Comparison of ENCODE assay signal across 8 mouse cellular contexts in the genomic region with DNA sequence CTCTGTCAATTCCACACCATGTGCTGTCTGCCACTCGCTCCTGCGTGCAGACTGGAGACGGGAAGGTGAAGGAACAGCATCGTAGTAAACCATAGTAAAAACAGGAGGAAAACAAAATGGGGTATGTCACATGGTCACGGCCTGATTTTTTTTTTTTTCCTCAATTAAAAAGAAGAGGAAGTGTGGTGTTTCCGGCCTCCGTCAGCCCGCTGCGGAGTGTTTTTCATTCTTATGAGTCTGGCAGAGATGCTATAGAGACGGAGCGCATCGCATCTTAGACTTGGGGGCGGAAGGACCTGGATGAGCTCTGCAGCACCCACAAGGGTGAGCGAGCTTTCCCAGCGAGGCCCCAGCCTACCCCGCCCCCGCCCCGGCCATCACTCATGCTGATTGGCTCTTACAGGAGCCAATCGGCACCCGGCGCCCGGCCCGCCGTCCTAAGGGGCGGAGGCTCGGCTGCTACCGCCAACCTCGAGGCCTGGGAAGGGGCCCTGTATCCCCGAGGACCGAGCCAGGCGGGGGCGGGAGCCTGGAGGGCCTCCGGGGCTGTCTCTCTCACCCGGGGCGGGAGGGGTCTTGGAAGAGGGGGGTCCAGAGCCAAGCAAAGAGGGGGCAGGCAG. TPM values are rescaled to one million over a fixed set of nuclear protein-coding genes. Genes with fewer than 3 reads are reported as not detected.
DNase-seq lines count a peak whose midpoint lies in the region; ATAC-seq lines count a peak whose summit lies in the region.

No protein-coding gene starts in this region.

- peak overlapping the region; percentile 51 for H3K4me3 ChIP-seq in intestine, embryonic 15.5 days (replicated peaks)
- peak overlapping the region; percentile 81 for H3K4me3 ChIP-seq in midbrain, embryonic 10.5 days

- intact Hi-C loops in left cerebral cortex, postnatal 36 days (cut with DNase I): loop anchor here (1.0 kb wide), 1 partner anchor 8 kb away; a partner anchor contains a TSS

- H3K4me1 ChIP-seq in intestine, embryonic 15.5 days (replicated peaks): peaks cover 15% of the 10 kb centered on the region; the same call in 1 of the 2 replicates
- peaks cover 59% of the 10 kb centered on the region for H3K4me1 ChIP-seq in midbrain, embryonic 10.5 days

- H3K9me3 ChIP-seq in intestine, embryonic 15.5 days: no peaks in the 10 kb centered on the region
- H3K9me3 ChIP-seq in midbrain, embryonic 10.5 days (replicated peaks): peaks cover 7% of the 10 kb centered on the region; the same call in 1 of the 2 replicates

- DNase-seq in adrenal gland, adult 8-10 months: peak; percentile 86
- peak; percentile 95 for DNase-seq in embryo, embryonic 11 days
- DNase-seq in gastrocnemius, postnatal 25 days: peak; percentile 93
- DNase-seq in left cerebral cortex, postnatal 36 days (ENCODE audit: low spot score in 2 of 2): peak; percentile 86 to 91
- DNase-seq in midbrain, embryonic 10.5 days (ENCODE audit: low spot score): peak; percentile 94
- DNase-seq in right cerebral cortex, postnatal 36 days (ENCODE audit: low spot score in 2 of 2): peak; percentile 81 to 83
- DNase-seq in urinary bladder, postnatal 4 days (ENCODE audit: low spot score in 2 of 2): peak; percentile 88 to 90

- ATAC-seq in intestine, embryonic 15.5 days: peak; percentile 99

- H3K4me2 ChIP-seq in intestine, embryonic 15.5 days (replicated peaks): peak overlapping the region; percentile 86

- WGBS in intestine, embryonic 15.5 days: under 1% methylated on average over 35 of the region's 35 CpGs
- WGBS in midbrain, embryonic 10.5 days: 3% methylated on average over 35 of the region's 35 CpGs

- no peaks in the 10 kb centered on the region for H3K27me3 ChIP-seq in intestine, embryonic 15.5 days (replicated peaks)
- H3K27me3 ChIP-seq in midbrain, embryonic 10.5 days (ENCODE audit: low read depth, poor library complexity, severe bottlenecking): peaks cover 8% of the 10 kb centered on the region

- peak overlapping the region; percentile 92 for H3K27ac ChIP-seq in intestine, embryonic 15.5 days
- H3K27ac ChIP-seq in midbrain, embryonic 10.5 days (replicated peaks): peak overlapping the region; percentile 96

- H3K9ac ChIP-seq in intestine, embryonic 15.5 days: peak overlapping the region; percentile 66

- no peaks in the 10 kb centered on the region for H3K36me3 ChIP-seq in intestine, embryonic 15.5 days
- H3K36me3 ChIP-seq in midbrain, embryonic 10.5 days: peaks cover 25% of the 10 kb centered on the region

RNA-seq across cellular contexts. Expression of a gene that starts 8.1 kb away (rescaled TPM):
- 10 to 100 TPM in 3 of 4 experiments, 1 to 10 TPM in 1; 7.9 to 17.1 (median 13.2) TPM for total RNA-seq in adrenal gland, adult 8-10 months (2022)
- total RNA-seq in gastrocnemius, postnatal 25 days (2021): 10 to 100 TPM; 55.0 to 69.2 TPM
- 2.7 and 3.3 TPM in 2 replicates for polyA plus RNA-seq in intestine, embryonic 15.5 days (2015; fragmentation: Nextera tagmentation; extraction: Ambion mirVana)
- 10 to 100 TPM; 16.1 to 16.3 TPM for total RNA-seq in left cerebral cortex, postnatal 36 days (2021)
- polyA plus RNA-seq in midbrain, embryonic 10.5 days (2016; fragmentation: Nextera tagmentation; extraction: Ambion mirVana): 7.3 and 8.4 TPM in 2 replicates

RNA-seq across cellular contexts. Expression of a gene that starts 33.1 kb away (rescaled TPM):
- 10 to 100 TPM; 36.5 to 39.7 (median 36.7) TPM for total RNA-seq in adrenal gland, adult 8-10 months (2022)
- 1 to 10 TPM; 6.5 to 7.7 TPM for total RNA-seq in gastrocnemius, postnatal 25 days (2021)
- polyA plus RNA-seq in intestine, embryonic 15.5 days (2015; fragmentation: Nextera tagmentation; extraction: Ambion mirVana): 9.8 and 10.2 TPM in 2 replicates
- total RNA-seq in left cerebral cortex, postnatal 36 days (2021): 1 to 10 TPM; 6.6 to 7.7 TPM
- polyA plus RNA-seq in midbrain, embryonic 10.5 days (2016; fragmentation: Nextera tagmentation; extraction: Ambion mirVana): 8.8 and 9.9 TPM in 2 replicates

RNA-seq across cellular contexts. Expression of a gene that starts 50.2 kb away (rescaled TPM):
- total RNA-seq in adrenal gland, adult 8-10 months (2022): not detected
- not detected for total RNA-seq in gastrocnemius, postnatal 25 days (2021)
- polyA plus RNA-seq in intestine, embryonic 15.5 days (2015; fragmentation: Nextera tagmentation; extraction: Ambion mirVana): 8.6 and 9.2 TPM in 2 replicates
- total RNA-seq in left cerebral cortex, postnatal 36 days (2021): not detected
- 21.8 and 22.8 TPM in 2 replicates for polyA plus RNA-seq in midbrain, embryonic 10.5 days (2016; fragmentation: Nextera tagmentation; extraction: Ambion mirVana)

Comparison
In these comparisons a context has a peak if more than half of its experiments do, and no peak if none do; other contexts are left out.
1. Peak in every context shown above with its lines: DNase-seq, ATAC-seq, H3K4me3 ChIP-seq and H3K27ac ChIP-seq.
2. RNA of a gene that starts 33.1 kb away (total RNA-seq): 36.5 to 39.7 TPM in adrenal gland, adult 8-10 months; 6.6 to 7.7 TPM in left cerebral cortex, postnatal 36 days and 6.5 to 7.7 TPM in gastrocnemius, postnatal 25 days; every median in the first group is over 4 times any median in the second.